Mouse (Mus musculus) lung, postnatal 25 days (tissue): ENCODE measurements around the gene Parp3.

Experiments used
- DNase-seq: peaks from one replicate; pipeline ENCODE4 v3.0.0; 2022; ENCODE audit warnings: low spot score

The Parp3 gene

GRCm38 (mm10) chr9:106475046-106475445, 1.7 kb downstream of the Parp3 start:
- peak; percentile 24 for DNase-seq

- DNase-seq = peak; percentile 68
These were observed 2.3 kb downstream of the Parp3 start for GRCm38 (mm10) chr9:106474456-106474855.

GRCm38 (mm10) chr9:106473753-106474105, 3.0 kb downstream of the Parp3 start:
- DNase-seq = no peak

GRCm38 (mm10) chr9:106473081-106473752, 3.5 kb downstream of the Parp3 start:
- no peak for DNase-seq

GRCm38 (mm10) chr9:106472321-106472720, 4.4 kb downstream of the Parp3 start:
- no peak for DNase-seq

- DNase-seq = peak; percentile 57
These were observed 4.9 kb downstream of the Parp3 start for GRCm38 (mm10) chr9:106471892-106472291.

GRCm38 (mm10) chr9:106470991-106471750, 5.6 kb downstream of the Parp3 start:
- DNase-seq = no peak

- no peak for DNase-seq
These were observed 7.0 kb downstream of the Parp3 start for GRCm38 (mm10) chr9:106469776-106470175.

- DNase-seq = no peak
These were observed 7.4 kb downstream of the Parp3 start for GRCm38 (mm10) chr9:106469317-106469716.

- DNase-seq = no peak
These were observed 9.0 kb downstream of the Parp3 start for GRCm38 (mm10) chr9:106467746-106468145.

GRCm38 (mm10) chr9:106466721-106467120, 10.0 kb downstream of the Parp3 start:
- DNase-seq = no peak

GRCm38 (mm10) chr9:106465571-106466200, 11.1 kb downstream of the Parp3 start, which contains the start of gene Gpr62:
Gpr62 (minus strand) TSS chr9:106465938.
- no peak for DNase-seq

GRCm38 (mm10) chr9:106464751-106465541, 11.8 kb downstream of the Parp3 start:
- no peak for DNase-seq

GRCm38 (mm10) chr9:106463122-106464063, 13.4 kb downstream of the Parp3 start:
- DNase-seq = no peak

- no peak for DNase-seq
These were observed 14.3 kb downstream of the Parp3 start for GRCm38 (mm10) chr9:106462430-106462800.

- DNase-seq = no peak
These were observed 14.9 kb downstream of the Parp3 start for GRCm38 (mm10) chr9:106461641-106462429.

- no peak for DNase-seq
These were observed 15.7 kb downstream of the Parp3 start for GRCm38 (mm10) chr9:106461026-106461415.

GRCm38 (mm10) chr9:106460401-106461025, 16.2 kb downstream of the Parp3 start:
- no peak for DNase-seq

GRCm38 (mm10) chr9:106459946-106460345, 16.8 kb downstream of the Parp3 start:
- no peak for DNase-seq

GRCm38 (mm10) chr9:106457920-106458319, 18.8 kb downstream of the Parp3 start:
- DNase-seq = no peak
